Mouse (Mus musculus) forebrain, postnatal 0 days (tissue): ENCODE measurements at regions not wholly inside any gene's neighbourhood (a gene's known extent, or its start where the extent isn't known, plus 50 kb on each side); places are given as distances from the start of the nearest gene placed in this dataset.

Experiments used
- ATAC-seq: fragments of 200-750 bp; cut with Nextera tagmentation; 2 replicates; pipeline ENCODE4 v1.8.0; 2017; ENCODE audit warnings: mild to moderate bottlenecking, moderate library complexity
- DNase-seq: peaks from one replicate; pipeline ENCODE4 v3.0.0-alpha.2; 2015
- H3K27ac ChIP-seq: fragments of 300-500 bp; sonication (generic); 2 replicates; pipeline ENCODE4 v1.5.1; 2014; ENCODE audit warnings: low read depth, mild to moderate bottlenecking, antibody characterized with exemption, low read length, moderate library complexity, mixed read lengths
- H3K27me3 ChIP-seq: fragments of 300-500 bp; sonication (generic); 2 replicates; pipeline ENCODE4 v1.6.1; 2014; ENCODE audit warnings: mild to moderate bottlenecking, low read length, mixed read lengths; ENCODE audit not compliant: insufficient read depth
- H3K36me3 ChIP-seq: fragments of 300-500 bp; sonication (generic); 2 replicates; pipeline ENCODE4 v1.6.1; 2014; ENCODE audit warnings: mild to moderate bottlenecking, moderate library complexity; ENCODE audit not compliant: insufficient read depth
- H3K4me1 ChIP-seq: fragments of 300-500 bp; sonication (generic); 2 replicates; pipeline ENCODE4 v1.6.1; 2014; ENCODE audit warnings: antibody characterized with exemption; ENCODE audit not compliant: insufficient read depth
- H3K4me2 ChIP-seq: fragments of 300-500 bp; sonication (generic); 2 replicates; pipeline ENCODE4 v1.6.1; 2014; ENCODE audit warnings: low read depth, mild to moderate bottlenecking, moderate library complexity
- H3K4me3 ChIP-seq: fragments of 300-500 bp; sonication (generic); 2 replicates; pipeline ENCODE4 v1.5.1; 2014; ENCODE audit warnings: low read depth, low read length, mixed read lengths
- H3K9ac ChIP-seq: fragments of 300-500 bp; sonication (generic); 2 replicates; pipeline ENCODE4 v1.6.1; 2014; ENCODE audit warnings: mild to moderate bottlenecking
- H3K9me3 ChIP-seq: fragments of 300-500 bp; sonication (generic); 2 replicates; pipeline ENCODE4 v1.6.1; 2016; ENCODE audit warnings: low read length
- CTCF ChIP-seq: sonication (generic); IDR thresholded peaks from 2 replicates; pipeline ENCODE4 v1.5.1; 2016; ENCODE audit warnings: antibody characterized with exemption, control low read depth, low read depth
- WGBS: fragments of 180-500 bp; shearing (Covaris S2); extraction: QIAGEN DNeasy Blood & Tissue Kit; methylation state at CpG from one replicate; pipeline ENCODE4 v1.1.7; 2014; 5-methylcytosine and 5-hydroxymethylcytosine counted together

DNA sequence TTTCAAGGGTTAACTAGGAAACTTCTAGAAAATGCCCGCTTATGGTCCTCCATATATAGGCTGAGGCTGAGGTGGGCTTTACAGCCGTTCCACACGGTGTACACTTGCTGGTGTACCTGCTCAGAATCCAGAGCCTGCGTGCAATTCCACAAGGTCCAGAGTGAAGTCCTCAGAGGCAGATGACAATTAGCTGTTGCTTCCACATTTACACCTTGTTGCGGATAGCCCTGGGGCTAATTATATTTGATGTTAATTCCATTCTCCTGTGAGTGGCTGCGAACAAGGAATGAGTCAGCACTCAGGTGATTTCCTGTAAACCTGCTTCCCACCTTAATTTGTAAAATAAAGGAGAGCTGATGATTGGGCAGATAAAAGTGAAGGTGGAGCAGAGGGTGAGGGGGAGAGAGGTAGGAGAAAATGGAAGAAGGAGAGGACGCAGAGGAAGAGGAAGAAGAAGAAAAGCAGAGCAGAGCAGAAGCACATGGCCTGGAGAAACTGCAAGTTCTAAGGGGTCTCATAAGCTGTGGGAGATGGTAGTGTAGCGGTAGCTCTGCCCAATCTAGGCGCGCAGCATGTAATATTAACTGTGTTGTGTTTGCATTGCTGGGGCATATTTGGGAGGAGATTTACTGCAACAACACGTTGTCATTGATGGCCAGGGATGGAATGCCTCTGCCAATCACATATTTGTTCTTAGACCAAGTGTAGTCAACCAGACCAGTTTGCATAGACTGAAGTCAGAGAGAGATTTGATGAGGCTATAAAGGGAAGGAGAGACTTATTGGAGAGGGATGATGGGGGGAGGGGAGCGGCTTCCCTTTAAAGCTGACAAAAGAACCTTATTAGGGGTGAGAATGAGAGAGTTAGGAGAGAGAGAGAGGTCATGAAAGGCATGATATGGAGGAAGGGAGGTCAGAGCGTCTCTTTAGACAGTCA, 82.5 kb downstream of the Tmem130 start:
- H3K4me2 ChIP-seq = no peak overlapping the region
- ATAC-seq = no peak
- DNase-seq = no peak
- H3K9me3 ChIP-seq = no peaks in the 10 kb centered on the region
- no peaks in the 10 kb centered on the region for H3K36me3 ChIP-seq
- no peak overlapping the region for H3K9ac ChIP-seq
- H3K27ac ChIP-seq = no peak overlapping the region
- WGBS = 87% methylated on average over 13 of the region's 13 CpGs
- no peaks in the 10 kb centered on the region for H3K27me3 ChIP-seq
- no peak overlapping the region for H3K4me3 ChIP-seq
- H3K4me1 ChIP-seq = no peaks in the 10 kb centered on the region
- no peak for TF ChIP-seq CTCF

DNA sequence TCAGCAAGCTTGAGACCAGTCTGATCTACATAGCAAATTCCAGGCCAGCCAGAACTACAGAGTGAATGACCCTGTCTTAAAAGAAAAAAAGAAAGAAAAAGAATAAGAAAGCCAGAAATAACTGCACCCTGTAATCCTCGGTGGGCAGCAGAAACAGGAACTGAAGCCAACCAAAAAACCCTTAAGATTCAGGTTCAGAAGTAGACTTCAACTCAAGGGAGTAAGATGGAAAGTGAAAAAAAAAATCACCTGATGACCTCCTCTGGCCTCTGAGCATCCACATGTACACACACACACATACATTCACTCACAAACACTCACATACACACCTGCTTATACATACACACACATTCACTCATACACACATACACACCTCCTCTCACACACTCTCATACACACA, 77.4 kb downstream of the Tmem130 start:
- Histone ChIP-seq H3K27me3 (no peaks in the 10 kb centered on the region), H3K36me3 (no peaks in the 10 kb centered on the region), H3K27ac (no peak overlapping the region), H3K9ac (no peak overlapping the region), H3K4me1 (no peaks in the 10 kb centered on the region), H3K9me3 (no peaks in the 10 kb centered on the region), H3K4me3 (no peak overlapping the region), H3K4me2 (no peak overlapping the region)
- 80% methylated on average over 1 of the region's 1 CpGs for WGBS
- no peak for DNase-seq
- ATAC-seq = no peak
- no peak for TF ChIP-seq CTCF
